Mouse (Mus musculus) forebrain, embryonic 10.5 days (tissue): Measurements from ENCODE around the gene Pde4c. TPM values are rescaled to one million over a fixed set of nuclear protein-coding genes. Genes with fewer than 3 reads are reported as not detected.

Source experiments
- DNase-seq: peaks from one replicate; pipeline ENCODE4 v3.0.0-alpha.2; 2017; ENCODE audit warnings: low spot score; ENCODE audit errors: extremely low spot score
- H3K27ac ChIP-seq: fragments of 300-500 bp; sonication (generic); 2 replicates; pipeline ENCODE4 v1.5.1; 2016; ENCODE audit warnings: mild to moderate bottlenecking
- H3K27me3 ChIP-seq: fragments of 300-500 bp; sonication (generic); 2 replicates; pipeline ENCODE4 v1.6.1; 2016; ENCODE audit warnings: mild to moderate bottlenecking; ENCODE audit not compliant: poor library complexity, severe bottlenecking
- H3K36me3 ChIP-seq: fragments of 300-500 bp; sonication (generic); replicated peaks from 2 replicates; pipeline ENCODE4 v1.6.1; 2016; ENCODE audit warnings: mild to moderate bottlenecking, moderate library complexity
- H3K4me1 ChIP-seq: fragments of 300-500 bp; sonication (generic); 2 replicates; pipeline ENCODE4 v1.6.1; 2016
- H3K4me3 ChIP-seq: fragments of 300-500 bp; sonication (generic); 2 replicates; pipeline ENCODE4 v1.5.1; 2016; ENCODE audit warnings: mild to moderate bottlenecking, moderate library complexity
- H3K9me3 ChIP-seq: fragments of 300-500 bp; sonication (generic); 2 replicates; pipeline ENCODE4 v1.6.1; 2016; ENCODE audit warnings: mild to moderate bottlenecking, moderate library complexity
- WGBS: fragments of 180-500 bp; shearing (Covaris S2); methylation state at CpG from one replicate; pipeline ENCODE4 v1.1.7; 2016; 5-methylcytosine and 5-hydroxymethylcytosine counted together
- polyA plus RNA-seq: library from polyadenylated mRNA; unstranded; fragments of >200 nt; fragmentation: Nextera tagmentation; extraction: Ambion mirVana; gene quantifications from 2 replicates; pipeline ENCODE4 v1.2.1, GENCODE M21; 2016

The Pde4c gene
- polyA plus RNA-seq, 1 experiment from 2014 or later = 0.68 TPM

DNA sequence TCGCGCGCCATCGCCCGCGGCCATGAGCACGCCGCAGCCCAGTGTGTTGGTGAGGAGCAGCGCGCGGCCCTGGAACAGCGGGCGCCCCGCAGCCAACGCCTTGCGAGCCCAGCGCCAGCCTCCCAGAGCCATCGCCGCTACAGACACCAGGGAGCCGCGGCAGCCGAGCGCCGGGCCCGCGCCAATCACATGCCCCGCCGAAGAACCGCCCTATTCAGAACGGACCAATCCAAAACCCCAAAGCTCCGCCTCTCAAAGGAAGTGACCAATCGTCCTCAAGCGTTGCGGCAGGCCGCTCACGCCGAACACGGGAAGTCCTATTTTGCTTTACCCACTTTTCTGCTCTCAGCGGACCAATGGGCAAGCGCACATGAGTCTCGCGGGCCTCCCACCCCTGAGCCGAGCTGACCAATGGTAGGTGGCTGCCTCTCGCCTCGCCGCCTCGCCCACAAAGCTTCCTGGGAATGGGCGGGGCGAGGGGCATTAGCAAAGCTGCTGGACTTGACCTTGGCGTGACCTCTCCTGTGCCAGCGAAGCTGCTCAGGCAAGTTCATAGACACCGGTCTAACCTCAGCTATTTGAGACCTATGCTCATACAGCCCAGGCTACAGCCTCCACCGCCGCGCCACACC lies 37.4 kb downstream of the Pde4c start, which contains the start of gene Mpv17l2:
Mpv17l2 (minus strand) TSS at position 172 of the 632 bp plus-strand sequence.
- H3K4me1 ChIP-seq = peaks cover 58% of the 10 kb centered on the region
- peak within 1 kb of the TSS; percentile 85 for H3K27ac ChIP-seq
- peaks cover 32% of the 10 kb centered on the region for H3K36me3 ChIP-seq
- under 1% methylated on average over 55 of the region's 55 CpGs for WGBS
- H3K4me3 ChIP-seq = peak within 1 kb of the TSS; percentile 81
- DNase-seq = peak; percentile 98
- H3K27me3 ChIP-seq = peaks cover 19% of the 10 kb centered on the region
- H3K9me3 ChIP-seq = no peaks in the 10 kb centered on the region

DNA sequence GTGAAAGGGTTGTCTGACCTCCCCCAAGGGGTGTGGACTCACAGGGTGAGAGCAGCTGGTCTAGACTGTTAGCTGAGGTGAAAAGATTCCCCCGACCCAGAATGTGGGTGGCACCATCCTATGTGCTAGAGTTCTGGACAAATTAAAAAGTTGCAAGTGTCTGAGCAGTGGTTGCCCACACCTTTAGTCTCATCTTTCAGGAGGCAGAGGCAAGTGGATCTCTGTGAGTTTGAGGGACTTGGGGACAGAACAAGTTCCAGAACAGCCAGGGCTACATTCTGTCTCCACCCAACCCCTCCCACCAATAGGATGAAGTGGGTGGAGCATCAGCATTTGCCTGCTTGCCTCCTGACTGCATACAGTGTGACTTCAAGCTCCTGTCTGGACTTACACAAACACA lies 38.6 kb downstream of the Pde4c start:
- Histone ChIP-seq H3K4me1 (peaks cover 66% of the 10 kb centered on the region), H3K9me3 (no peaks in the 10 kb centered on the region), H3K27me3 (peaks cover 13% of the 10 kb centered on the region; the same call in 1 of the 2 replicates), H3K27ac (no peak overlapping the region), H3K4me3 (no peak overlapping the region), H3K36me3 (peaks cover 20% of the 10 kb centered on the region)
- DNase-seq = no peak
- 80% methylated on average over 1 of the region's 1 CpGs for WGBS

DNA sequence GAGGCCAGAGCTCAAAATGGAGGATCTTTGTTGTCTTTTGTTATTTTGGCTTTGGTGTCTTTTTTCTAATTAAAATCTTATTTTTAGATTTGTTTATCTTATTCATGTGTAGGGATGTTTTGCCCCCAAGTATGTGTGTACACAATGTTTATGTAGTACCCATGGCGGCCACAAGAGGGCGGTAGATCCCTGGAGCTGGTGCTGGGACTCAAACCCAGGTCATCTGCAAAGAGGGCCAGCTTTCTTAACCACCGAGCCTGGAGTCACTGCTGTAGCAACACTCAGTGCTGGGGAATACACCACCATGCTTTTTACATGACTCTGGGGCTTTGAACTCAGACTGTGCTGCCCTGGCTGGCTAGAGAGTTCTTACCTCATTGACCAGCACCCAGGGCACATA lies 39.8 kb downstream of the Pde4c start:
- DNase-seq = peak; percentile 66
- WGBS = 5% methylated on average over 3 of the region's 3 CpGs
- H3K36me3 ChIP-seq = peaks cover 16% of the 10 kb centered on the region
- H3K27ac ChIP-seq = no peak overlapping the region
- no peak overlapping the region for H3K4me3 ChIP-seq
- H3K27me3 ChIP-seq = peaks cover 19% of the 10 kb centered on the region
- H3K9me3 ChIP-seq = no peaks in the 10 kb centered on the region
- peaks cover 69% of the 10 kb centered on the region for H3K4me1 ChIP-seq

DNA sequence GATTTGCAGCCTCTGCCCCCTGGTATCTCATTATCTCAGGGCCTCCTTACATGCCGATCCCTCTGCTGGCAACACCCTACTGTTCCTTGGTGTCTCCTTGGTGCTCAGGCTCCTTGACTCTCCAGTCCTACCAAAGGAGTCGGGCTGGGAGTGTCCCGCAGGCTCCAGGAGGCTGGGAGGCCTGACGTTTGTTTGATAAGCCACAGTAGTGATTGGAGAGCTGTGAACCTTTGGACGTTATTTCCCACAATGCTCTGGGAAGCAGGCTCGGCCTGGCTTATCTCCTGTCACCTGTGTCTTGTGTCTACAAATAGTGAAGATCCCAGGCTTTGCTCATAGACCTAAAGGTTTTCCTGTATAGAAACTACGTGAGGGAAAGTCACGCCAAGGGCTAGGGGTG lies 40.5 kb downstream of the Pde4c start:
- H3K36me3 ChIP-seq = peaks cover 20% of the 10 kb centered on the region
- H3K27me3 ChIP-seq = peaks cover 22% of the 10 kb centered on the region
- WGBS = 86% methylated on average over 8 of the region's 8 CpGs
- DNase-seq = no peak
- no peak overlapping the region for H3K27ac ChIP-seq
- peaks cover 70% of the 10 kb centered on the region for H3K4me1 ChIP-seq
- H3K9me3 ChIP-seq = no peaks in the 10 kb centered on the region
- H3K4me3 ChIP-seq = no peak overlapping the region

DNA sequence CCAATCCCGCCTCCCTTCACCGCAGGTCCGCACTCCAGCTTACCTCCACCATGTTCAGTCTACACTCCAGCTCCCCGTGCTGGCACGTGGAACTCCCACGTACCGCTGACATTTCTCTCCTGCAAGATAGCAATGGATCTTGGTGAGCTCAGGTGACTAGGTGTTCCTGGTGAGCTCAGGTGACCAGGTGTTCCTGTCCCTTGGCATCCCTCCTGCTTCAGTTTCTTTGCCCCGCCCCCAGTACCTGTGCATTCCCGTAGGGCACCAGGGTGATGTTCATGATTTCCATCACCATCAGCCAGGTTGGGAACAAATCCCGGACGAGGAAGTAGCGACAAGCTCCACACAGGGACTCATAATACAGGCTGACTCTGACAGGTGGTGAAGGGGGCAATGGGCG lies 41.2 kb downstream of the Pde4c start:
- whole genome bisulfite sequencing = 94% methylated on average over 13 of the region's 13 CpGs
- H3K4me3 ChIP-seq = no peak overlapping the region; the same call in 1 of the 2 replicates
- H3K27me3 ChIP-seq = peaks cover 20% of the 10 kb centered on the region
- H3K9me3 ChIP-seq = no peaks in the 10 kb centered on the region
- no peak for DNase-seq
- H3K27ac ChIP-seq = no peak overlapping the region
- H3K36me3 ChIP-seq = peaks cover 27% of the 10 kb centered on the region
- H3K4me1 ChIP-seq = peaks cover 70% of the 10 kb centered on the region

DNA sequence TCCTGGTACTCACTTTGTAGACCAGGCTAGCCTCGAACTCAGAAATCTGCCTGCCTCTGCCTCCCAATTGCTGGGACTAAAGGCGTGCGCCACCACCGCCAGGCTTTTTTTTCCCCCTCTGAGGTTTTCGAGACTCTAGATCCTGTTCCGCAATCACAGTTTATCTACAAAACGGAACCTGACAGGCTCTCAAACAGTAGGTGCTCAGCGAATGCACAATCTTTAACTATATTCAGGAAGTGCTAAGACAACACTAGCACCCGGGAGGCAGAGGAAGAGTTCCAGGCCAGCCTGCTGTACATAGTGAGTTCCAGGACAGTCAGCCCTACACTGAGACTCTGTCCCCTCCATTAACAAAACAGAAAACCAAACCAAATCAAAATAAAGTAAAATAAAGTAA lies 41.8 kb downstream of the Pde4c start:
- Histone ChIP-seq H3K27me3 (peaks cover 27% of the 10 kb centered on the region), H3K27ac (0 out of 2 replicates have a peak overlapping the region, but pooled peaks have one; percentile 22), H3K36me3 (peaks cover 33% of the 10 kb centered on the region), H3K4me1 (peaks cover 67% of the 10 kb centered on the region), H3K4me3 (peak overlapping the region; percentile 52), H3K9me3 (no peaks in the 10 kb centered on the region)
- WGBS = 83% methylated on average over 9 of the region's 9 CpGs
- no peak for DNase-seq

DNA sequence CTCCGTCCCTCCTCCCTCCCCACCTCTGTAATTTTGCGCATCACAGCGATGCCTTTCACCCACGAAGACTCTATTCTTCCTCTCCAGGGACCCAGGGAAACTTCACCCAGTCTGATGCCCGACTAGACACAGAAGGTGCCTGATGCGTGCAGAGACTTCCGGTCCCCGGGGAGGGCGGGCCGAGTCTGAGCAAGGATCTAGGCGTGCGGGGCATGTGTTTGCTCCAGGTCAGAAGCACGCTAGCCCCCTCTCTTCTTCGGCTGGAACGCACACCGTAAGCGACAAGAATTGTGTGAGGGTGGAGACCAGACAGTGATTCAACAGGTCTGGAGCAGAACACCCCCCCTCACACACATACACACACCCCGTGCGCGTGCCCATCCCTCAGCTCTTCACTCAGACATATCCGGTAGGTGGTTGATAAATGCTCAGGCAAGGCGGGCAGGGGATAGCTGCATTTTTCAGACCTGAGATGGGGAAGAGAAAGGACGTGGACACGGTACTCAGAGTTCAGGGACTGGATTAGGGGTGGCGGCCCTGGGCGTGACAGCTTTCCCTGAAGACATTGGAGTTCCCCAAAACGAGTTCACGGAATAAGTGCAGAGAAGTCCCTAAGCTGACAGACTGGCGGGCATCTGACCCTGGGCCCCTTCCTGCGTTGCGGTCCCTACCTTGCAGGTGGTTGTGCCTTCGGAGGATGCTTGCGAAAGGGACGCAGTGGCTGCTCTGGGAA lies 42.5 kb downstream of the Pde4c start:
- H3K27ac ChIP-seq = peak overlapping the region; percentile 65
- WGBS = 2% methylated on average over 34 of the region's 34 CpGs

DNA sequence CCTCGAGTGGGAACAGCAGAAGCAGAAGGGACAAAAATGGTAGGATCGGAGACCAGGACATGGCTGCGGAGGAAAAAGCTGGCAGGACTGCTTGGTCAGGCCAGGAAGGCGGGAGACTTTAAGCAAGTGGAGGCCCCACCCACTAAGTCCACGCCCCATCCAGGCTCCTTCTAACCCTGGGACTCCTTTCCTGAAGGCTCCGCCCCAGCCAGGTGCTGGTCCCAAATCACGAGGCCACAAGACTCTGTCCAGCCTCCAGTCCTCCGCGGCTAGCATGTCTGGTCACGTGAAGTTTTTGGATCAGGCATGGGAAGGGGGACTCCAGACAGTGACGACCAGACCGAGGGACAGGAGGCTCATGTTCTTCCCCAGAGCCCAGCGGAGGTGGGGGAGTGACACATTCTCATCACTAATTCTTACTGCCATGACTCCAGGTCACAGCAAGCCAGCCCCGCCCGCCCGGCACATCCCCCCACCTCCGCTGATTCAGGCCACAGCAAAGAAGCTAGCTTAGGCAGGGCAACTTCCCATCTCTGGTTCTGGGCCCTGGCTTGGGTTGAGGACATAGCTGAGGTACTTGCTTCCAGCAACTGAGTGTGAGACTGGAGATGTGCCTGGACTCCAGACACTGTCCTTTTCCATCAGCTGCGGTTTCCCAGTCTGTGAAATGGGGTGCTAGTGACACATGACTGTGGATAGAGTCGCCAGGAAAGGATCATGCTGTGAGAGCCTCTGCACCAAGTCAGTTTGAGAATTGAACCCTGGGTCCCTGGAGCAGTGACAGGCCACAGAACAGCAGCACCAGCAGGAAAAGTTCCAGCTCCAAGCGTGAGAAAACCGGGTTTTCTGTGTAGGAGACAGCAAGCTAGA lies 43.3 kb downstream of the Pde4c start:
- peak; percentile 65 for DNase-seq
- Histone ChIP-seq H3K4me3 (peak overlapping the region; percentile 52), H3K36me3 (peaks cover 48% of the 10 kb centered on the region), H3K4me1 (peaks cover 55% of the 10 kb centered on the region), H3K27me3 (peaks cover 33% of the 10 kb centered on the region), H3K9me3 (no peaks in the 10 kb centered on the region), H3K27ac (peak overlapping the region; percentile 65)
- 6% methylated on average over 21 of the region's 21 CpGs for WGBS

More for the DNA sequence above, 42.5 kb downstream of the Pde4c start:
- Histone ChIP-seq H3K4me1 (peaks cover 61% of the 10 kb centered on the region), H3K4me3 (peak overlapping the region; percentile 52), H3K36me3 (peaks cover 40% of the 10 kb centered on the region), H3K27me3 (peaks cover 33% of the 10 kb centered on the region), H3K9me3 (no peaks in the 10 kb centered on the region)
- DNase-seq = peak; percentile 44

DNA sequence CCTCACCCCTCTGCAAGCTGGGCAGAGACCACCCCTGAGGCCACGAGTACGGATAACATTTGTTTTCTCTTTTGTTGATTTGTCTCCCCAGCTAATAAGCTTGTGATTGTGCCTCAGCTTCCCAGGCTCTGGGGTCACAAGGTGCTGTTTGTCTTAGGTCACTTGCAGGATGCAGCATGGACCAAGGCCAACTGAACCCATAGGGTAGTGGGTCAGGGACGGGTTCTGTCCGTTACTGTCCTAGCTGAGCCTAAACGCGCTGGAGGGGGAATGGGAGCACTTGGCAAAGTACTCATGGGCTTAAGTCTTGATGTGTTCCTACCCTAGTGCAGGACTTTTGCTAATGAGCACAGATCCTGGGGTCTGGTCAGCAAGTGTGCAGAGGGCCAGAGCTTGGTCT lies 44.0 kb downstream of the Pde4c start:
- no peak for DNase-seq
- 82% methylated on average over 6 of the region's 6 CpGs for WGBS
- Histone ChIP-seq H3K27ac (no peak overlapping the region), H3K4me1 (peaks cover 54% of the 10 kb centered on the region), H3K9me3 (no peaks in the 10 kb centered on the region), H3K36me3 (peaks cover 55% of the 10 kb centered on the region), H3K4me3 (no peak overlapping the region), H3K27me3 (peaks cover 33% of the 10 kb centered on the region)

DNA sequence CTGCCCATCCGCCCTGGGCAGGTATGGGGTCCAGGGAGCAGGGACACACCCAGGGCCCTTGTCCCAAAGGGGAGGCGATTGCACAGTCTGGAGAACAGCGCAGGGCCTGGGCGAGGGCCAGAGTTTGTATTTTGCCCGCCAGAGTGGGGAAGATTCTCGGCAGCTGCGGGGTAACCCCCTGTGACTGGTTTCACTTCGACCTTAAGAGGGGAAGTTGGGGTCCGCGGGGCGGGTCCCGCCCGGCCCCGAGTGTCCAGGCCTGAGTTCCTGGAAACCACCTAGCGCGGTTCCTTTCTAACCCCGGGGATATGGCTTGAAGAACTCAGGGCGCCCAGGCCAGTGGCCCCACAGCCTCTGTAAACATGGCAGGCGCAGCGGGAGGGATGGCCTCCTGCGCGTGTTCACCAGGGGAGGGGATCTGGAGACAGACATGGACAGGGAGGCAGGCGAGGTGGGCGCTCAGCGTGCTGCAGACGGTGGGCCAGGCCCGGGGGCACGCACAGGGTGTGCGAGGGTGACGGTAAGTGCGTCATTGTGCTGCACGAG lies 44.8 kb downstream of the Pde4c start:
- Histone ChIP-seq H3K27me3 (peaks cover 33% of the 10 kb centered on the region), H3K9me3 (no peaks in the 10 kb centered on the region), H3K36me3 (peaks cover 63% of the 10 kb centered on the region), H3K4me1 (peaks cover 58% of the 10 kb centered on the region), H3K4me3 (no peak overlapping the region), H3K27ac (no peak overlapping the region)
- 95% methylated on average over 32 of the region's 32 CpGs for WGBS
- no peak for DNase-seq

DNA sequence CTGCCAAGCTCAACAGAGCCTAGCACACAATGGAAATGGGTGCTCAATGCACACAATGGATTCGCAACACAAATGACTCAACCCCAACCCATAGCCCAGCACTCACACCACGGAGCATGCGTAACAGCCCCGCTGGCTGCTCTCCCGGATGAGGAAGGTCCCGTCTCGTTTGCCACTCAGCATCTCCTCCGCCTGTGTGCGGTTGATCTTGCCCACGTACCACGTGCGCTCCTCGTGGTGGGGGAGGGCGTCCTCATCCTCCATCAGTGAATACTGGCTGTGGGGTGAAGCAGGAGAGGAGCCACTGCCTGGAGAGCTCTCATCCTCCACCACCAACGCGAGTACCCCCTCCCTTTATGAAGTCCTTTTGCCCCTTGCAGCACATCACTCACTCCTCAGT lies 45.4 kb downstream of the Pde4c start:
- WGBS = 86% methylated on average over 16 of the region's 16 CpGs
- H3K27ac ChIP-seq = no peak overlapping the region
- peaks cover 61% of the 10 kb centered on the region for H3K4me1 ChIP-seq
- peaks cover 33% of the 10 kb centered on the region for H3K27me3 ChIP-seq
- H3K36me3 ChIP-seq = peaks cover 69% of the 10 kb centered on the region
- no peak for DNase-seq
- H3K4me3 ChIP-seq = peak overlapping the region; percentile 11; the same call in 1 of the 2 replicates
- H3K9me3 ChIP-seq = no peaks in the 10 kb centered on the region

DNA sequence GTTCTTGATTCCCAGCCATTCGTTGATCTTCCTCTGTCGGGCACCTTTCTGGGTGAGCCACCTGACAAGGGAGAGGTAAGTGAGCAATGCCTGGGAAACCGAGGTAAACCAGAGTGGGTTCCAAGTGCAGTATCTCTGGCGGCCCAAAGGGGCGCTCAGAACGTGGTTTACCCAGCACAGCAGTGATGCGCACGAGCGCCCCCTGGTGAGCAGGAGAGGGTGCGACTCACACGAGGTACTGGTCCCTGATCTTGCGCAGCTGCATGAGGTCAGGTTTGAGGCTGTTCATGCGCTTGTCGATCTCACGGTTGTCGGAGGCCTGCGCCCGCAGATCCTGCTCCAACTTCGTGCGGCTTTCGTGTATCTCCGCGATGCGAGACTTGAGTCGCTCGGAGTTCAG lies 45.8 kb downstream of the Pde4c start:
- peak overlapping the region; percentile 11; the same call in 1 of the 2 replicates for H3K4me3 ChIP-seq
- DNase-seq = peak; percentile 94
- WGBS = 7% methylated on average over 26 of the region's 26 CpGs
- H3K36me3 ChIP-seq = peaks cover 69% of the 10 kb centered on the region
- peaks cover 33% of the 10 kb centered on the region for H3K27me3 ChIP-seq
- H3K9me3 ChIP-seq = no peaks in the 10 kb centered on the region
- peaks cover 65% of the 10 kb centered on the region for H3K4me1 ChIP-seq
- peak overlapping the region; percentile 37 for H3K27ac ChIP-seq
